Mouse (Mus musculus) midbrain, embryonic 14.5 days (tissue): ENCODE measurements around the gene Gm10401. TPM values are rescaled to one million over a fixed set of nuclear protein-coding genes. Genes with fewer than 3 reads are reported as not detected.

Experiments
- ATAC-seq: fragments of 200-750 bp; cut with Nextera tagmentation; 2 replicates; pipeline ENCODE4 v1.8.0; 2017; ENCODE audit warnings: moderate number of reproducible peaks, moderate library complexity; ENCODE audit not compliant: low FRiP score, low TSS enrichment
- DNase-seq: peaks from one replicate; pipeline ENCODE4 v3.0.0-alpha.2; 2015
- H3K27ac ChIP-seq: fragments of 300-500 bp; sonication (generic); replicated peaks from 2 replicates; pipeline ENCODE4 v1.5.1; 2014; ENCODE audit warnings: mild to moderate bottlenecking, low read depth, low read length, moderate library complexity
- H3K27me3 ChIP-seq: fragments of 300-500 bp; sonication (generic); 2 replicates; pipeline ENCODE4 v1.6.1; 2014; ENCODE audit warnings: low read length, control low read depth, mixed read lengths; ENCODE audit not compliant: control insufficient read depth, insufficient read depth
- H3K36me3 ChIP-seq: fragments of 300-500 bp; sonication (generic); 2 replicates; pipeline ENCODE4 v1.6.1; 2014; ENCODE audit warnings: low read length, control low read depth; ENCODE audit not compliant: control insufficient read depth, insufficient read depth
- H3K4me1 ChIP-seq: fragments of 300-500 bp; sonication (generic); 2 replicates; pipeline ENCODE4 v1.6.1; 2014; ENCODE audit warnings: mild to moderate bottlenecking, antibody characterized with exemption, low read length, control low read depth; ENCODE audit not compliant: control insufficient read depth, insufficient read depth
- H3K4me2 ChIP-seq: fragments of 300-500 bp; sonication (generic); 2 replicates; pipeline ENCODE4 v1.6.1; 2014; ENCODE audit warnings: mild to moderate bottlenecking, low read length, moderate library complexity
- H3K4me3 ChIP-seq: fragments of 300-500 bp; sonication (generic); replicated peaks from 2 replicates; pipeline ENCODE4 v1.5.1; 2014; ENCODE audit warnings: low read depth, low read length
- H3K9ac ChIP-seq: fragments of 300-500 bp; sonication (generic); replicated peaks from 2 replicates; pipeline ENCODE4 v1.6.1; 2014; ENCODE audit warnings: mild to moderate bottlenecking, low read length, moderate library complexity
- H3K9me3 ChIP-seq: fragments of 300-500 bp; sonication (generic); 2 replicates; pipeline ENCODE4 v1.6.1; 2016; ENCODE audit warnings: low read length, control low read depth, mixed read lengths; ENCODE audit not compliant: control insufficient read depth
- WGBS: fragments of 180-500 bp; shearing (Covaris S2); extraction: QIAGEN DNeasy Blood & Tissue Kit; methylation state at CpG from one replicate; pipeline ENCODE4 v1.1.7; 2014; 5-methylcytosine and 5-hydroxymethylcytosine counted together
- polyA plus RNA-seq: library from polyadenylated mRNA; unstranded; fragments of >200 nt; fragmentation: Nextera tagmentation; extraction: Ambion mirVana; gene quantifications from 2 replicates; pipeline ENCODE4 v1.2.1, GENCODE M21; 2014

Gene Gm10401
- polyA plus RNA-seq, 1 experiment from 2014 or later = 59.4 TPM

- Histone ChIP-seq H3K36me3 (peaks cover 12% of the 10 kb centered on the region), H3K4me3 (no peak overlapping the region), H3K9ac (no peak overlapping the region), H3K4me2 (no peak overlapping the region), H3K27ac (no peak overlapping the region), H3K9me3 (no peaks in the 10 kb centered on the region), H3K4me1 (no peaks in the 10 kb centered on the region), H3K27me3 (no peaks in the 10 kb centered on the region)
- DNase-seq (no peak), ATAC-seq (no peak)
- 78% methylated on average over 3 of the region's 3 CpGs for WGBS
Measured at GRCm38 (mm10) chr5:115140726-115141125, 42.6 kb upstream of the Gm10401 start.

GRCm38 (mm10) chr5:115139124-115139523 lies 41.0 kb upstream of the Gm10401 start:
- Histone ChIP-seq H3K9me3 (no peaks in the 10 kb centered on the region), H3K27me3 (no peaks in the 10 kb centered on the region), H3K36me3 (peaks cover 3% of the 10 kb centered on the region; the same call in 1 of the 2 replicates), H3K4me2 (no peak overlapping the region), H3K9ac (no peak overlapping the region), H3K27ac (no peak overlapping the region), H3K4me3 (no peak overlapping the region), H3K4me1 (peaks cover 1% of the 10 kb centered on the region)
- 81% methylated on average over 4 of the region's 4 CpGs for WGBS
- no peak for ATAC-seq
- DNase-seq = no peak

GRCm38 (mm10) chr5:115134234-115135165 lies 36.4 kb upstream of the Gm10401 start, which contains the start of gene Unc119b:
Gene Unc119b, minus strand, starts transcription at chr5:115134975.
- H3K27ac ChIP-seq = peak within 1 kb of the TSS; percentile 70
- under 1% methylated on average over 75 of the region's 81 CpGs for WGBS
- H3K9me3 ChIP-seq = no peaks in the 10 kb centered on the region
- DNase-seq (peak; percentile 93), ATAC-seq (peak; percentile 95)
- H3K4me2 ChIP-seq = peak within 1 kb of the TSS; percentile 81
- H3K4me1 ChIP-seq = peaks cover 21% of the 10 kb centered on the region
- H3K27me3 ChIP-seq = no peaks in the 10 kb centered on the region
- H3K36me3 ChIP-seq = peaks cover 10% of the 10 kb centered on the region
- peak within 1 kb of the TSS; percentile 95 for H3K9ac ChIP-seq
- peak within 1 kb of the TSS; percentile 85 for H3K4me3 ChIP-seq

- H3K27ac ChIP-seq = no peak overlapping the region
- no peak for ATAC-seq
- peaks cover 16% of the 10 kb centered on the region for H3K36me3 ChIP-seq
- no peak for DNase-seq
- 64% methylated on average over 6 of the region's 6 CpGs for WGBS
- H3K27me3 ChIP-seq = no peaks in the 10 kb centered on the region
- peak overlapping the region; percentile 45; the same call in 1 of the 2 replicates for H3K9ac ChIP-seq
- H3K4me2 ChIP-seq = peak overlapping the region; percentile 81
- H3K9me3 ChIP-seq = no peaks in the 10 kb centered on the region
- H3K4me3 ChIP-seq = peak overlapping the region; percentile 85
- H3K4me1 ChIP-seq = peaks cover 21% of the 10 kb centered on the region
Measured at GRCm38 (mm10) chr5:115133358-115134066, 35.4 kb upstream of the Gm10401 start.

GRCm38 (mm10) chr5:115132465-115132864 lies 34.4 kb upstream of the Gm10401 start:
- Histone ChIP-seq H3K9ac (no peak overlapping the region), H3K4me2 (peak overlapping the region; percentile 81; the same call in 1 of the 2 replicates), H3K27me3 (no peaks in the 10 kb centered on the region), H3K27ac (no peak overlapping the region), H3K4me3 (no peak overlapping the region), H3K4me1 (peaks cover 21% of the 10 kb centered on the region), H3K9me3 (no peaks in the 10 kb centered on the region), H3K36me3 (peaks cover 26% of the 10 kb centered on the region)
- DNase-seq (no peak), ATAC-seq (no peak)
- WGBS = 94% methylated on average over 8 of the region's 8 CpGs

- H3K9ac ChIP-seq = no peak overlapping the region
- peaks cover 21% of the 10 kb centered on the region for H3K4me1 ChIP-seq
- DNase-seq = no peak
- peaks cover 57% of the 10 kb centered on the region for H3K36me3 ChIP-seq
- H3K4me2 ChIP-seq = no peak overlapping the region
- no peak overlapping the region for H3K27ac ChIP-seq
- H3K27me3 ChIP-seq = no peaks in the 10 kb centered on the region
- H3K9me3 ChIP-seq = no peaks in the 10 kb centered on the region
- no peak overlapping the region for H3K4me3 ChIP-seq
- no peak for ATAC-seq
- WGBS = 89% methylated on average over 6 of the region's 6 CpGs
Measured at GRCm38 (mm10) chr5:115129328-115129727, 31.2 kb upstream of the Gm10401 start.

GRCm38 (mm10) chr5:115127421-115128179 lies 29.5 kb upstream of the Gm10401 start:
- Histone ChIP-seq H3K9me3 (no peaks in the 10 kb centered on the region), H3K27me3 (no peaks in the 10 kb centered on the region), H3K27ac (no peak overlapping the region), H3K4me3 (no peak overlapping the region), H3K36me3 (peaks cover 68% of the 10 kb centered on the region), H3K4me1 (peaks cover 4% of the 10 kb centered on the region), H3K9ac (no peak overlapping the region), H3K4me2 (no peak overlapping the region)
- ATAC-seq (no peak), DNase-seq (no peak)
- 93% methylated on average over 22 of the region's 22 CpGs for WGBS

- Histone ChIP-seq H3K27ac (no peak overlapping the region), H3K4me2 (no peak overlapping the region), H3K9ac (no peak overlapping the region), H3K4me3 (no peak overlapping the region), H3K27me3 (no peaks in the 10 kb centered on the region), H3K4me1 (no peaks in the 10 kb centered on the region), H3K9me3 (no peaks in the 10 kb centered on the region), H3K36me3 (peaks cover 68% of the 10 kb centered on the region)
- 89% methylated on average over 28 of the region's 28 CpGs for WGBS
- no peak for ATAC-seq
- no peak for DNase-seq
Measured at GRCm38 (mm10) chr5:115126578-115127312, 28.6 kb upstream of the Gm10401 start.
